Mouse (Mus musculus) forebrain, embryonic 14.5 days (tissue): ENCODE results near the gene Dner. TPM values are rescaled to one million over a fixed set of nuclear protein-coding genes. Genes with fewer than 3 reads are reported as not detected.

Experiments used
- ATAC-seq: fragments of 200-750 bp; cut with Nextera tagmentation; 2 replicates; pipeline ENCODE4 v1.8.0; 2017; ENCODE audit warnings: mild to moderate bottlenecking, moderate library complexity
- DNase-seq: peaks from one replicate; pipeline ENCODE4 v3.0.0-alpha.2; 2015; ENCODE audit warnings: low spot score
- H3K27ac ChIP-seq: fragments of 300-500 bp; sonication (generic); 2 replicates; pipeline ENCODE4 v1.5.1; 2014; ENCODE audit warnings: low read depth, mild to moderate bottlenecking, control low read depth, low read length, moderate library complexity
- H3K27me3 ChIP-seq: fragments of 300-500 bp; sonication (generic); replicated peaks from 2 replicates; pipeline ENCODE4 v1.6.1; 2014; ENCODE audit warnings: low read length, control low read depth, mixed read lengths; ENCODE audit not compliant: control insufficient read depth, insufficient read depth
- H3K36me3 ChIP-seq: fragments of 300-500 bp; sonication (generic); 2 replicates; pipeline ENCODE4 v1.6.1; 2014; ENCODE audit warnings: low read length, control low read depth; ENCODE audit not compliant: control insufficient read depth, insufficient read depth
- H3K4me1 ChIP-seq: fragments of 300-500 bp; sonication (generic); 2 replicates; pipeline ENCODE4 v1.6.1; 2014; ENCODE audit warnings: antibody characterized with exemption, low read length, control low read depth; ENCODE audit not compliant: control insufficient read depth, insufficient read depth
- H3K4me2 ChIP-seq: fragments of 300-500 bp; sonication (generic); 2 replicates; pipeline ENCODE4 v1.6.1; 2014; ENCODE audit warnings: mild to moderate bottlenecking, control low read depth, low read length
- H3K4me3 ChIP-seq: fragments of 300-500 bp; sonication (generic); 2 replicates; pipeline ENCODE4 v1.5.1; 2014; ENCODE audit warnings: low read depth, low read length, control low read depth
- H3K9ac ChIP-seq: fragments of 300-500 bp; sonication (generic); 2 replicates; pipeline ENCODE4 v1.6.1; 2014; ENCODE audit warnings: mild to moderate bottlenecking, low read length, control low read depth, moderate library complexity
- H3K9me3 ChIP-seq: fragments of 300-500 bp; sonication (generic); replicated peaks from 2 replicates; pipeline ENCODE4 v1.6.1; 2016; ENCODE audit warnings: low read length, control low read depth, mixed read lengths; ENCODE audit not compliant: control insufficient read depth
- WGBS: fragments of 180-500 bp; shearing (Covaris S2); extraction: QIAGEN DNeasy Blood & Tissue Kit; methylation state at CpG from one replicate; pipeline ENCODE4 v1.1.7; 2014; 5-methylcytosine and 5-hydroxymethylcytosine counted together
- polyA plus RNA-seq: library from polyadenylated mRNA; unstranded; fragments of >200 nt; fragmentation: Nextera tagmentation; extraction: Ambion mirVana; gene quantifications from 2 replicates; pipeline ENCODE4 v1.2.1, GENCODE M21; 2014

Dner gene
- polyA plus RNA-seq, 1 experiment from 2014 or later, result 103 TPM

DNA sequence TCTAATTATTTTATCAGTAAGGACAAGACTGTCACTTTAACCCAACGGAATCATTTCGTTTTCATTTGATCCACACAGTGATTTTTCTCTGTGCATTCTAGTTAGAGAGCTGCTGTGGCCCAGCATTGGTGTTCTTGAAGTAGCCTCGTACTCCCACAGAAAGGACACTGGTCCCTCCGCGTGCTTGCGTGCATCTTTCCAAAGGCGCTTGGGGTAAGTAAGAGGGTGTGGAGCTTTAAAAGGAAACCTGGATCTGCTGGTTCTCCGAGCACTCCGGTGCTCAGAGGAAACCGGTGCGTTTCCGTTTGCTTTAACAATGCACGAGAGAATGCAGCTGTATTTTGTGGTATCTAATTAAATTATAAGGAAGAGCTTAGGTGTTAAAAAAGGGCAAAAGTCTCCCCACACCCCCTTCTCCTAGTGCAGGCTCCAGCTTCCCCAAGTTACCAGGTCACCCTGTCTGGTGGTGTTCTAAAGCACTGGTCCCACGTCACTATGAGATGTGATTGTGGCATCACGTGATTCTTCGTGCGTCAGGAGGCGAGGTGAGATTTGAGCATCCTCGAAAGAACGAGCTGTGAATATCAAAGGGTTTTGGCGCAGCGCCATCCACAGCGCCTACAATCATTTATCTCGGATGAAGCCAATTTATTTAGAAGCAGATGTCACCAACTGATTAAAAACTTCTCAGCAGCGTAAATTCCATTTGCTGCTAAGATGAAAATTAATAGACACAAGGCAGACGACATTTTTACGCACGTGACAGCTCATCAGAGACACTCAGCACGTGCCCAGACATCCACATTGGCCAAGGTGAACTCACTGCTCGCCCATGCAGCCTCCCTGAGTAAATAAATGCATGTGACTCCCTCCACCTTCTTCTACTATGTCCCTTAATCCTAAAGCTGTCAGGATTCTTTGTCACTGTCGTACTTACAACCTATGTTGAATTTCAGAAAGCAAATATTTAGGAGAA, 14.1 kb upstream of the Dner start:
- peak; percentile 94 for ATAC-seq
- peak overlapping the region; percentile 56 for H3K9ac ChIP-seq
- WGBS, result 15% methylated on average over 31 of the region's 31 CpGs
- DNase-seq, result peak; percentile 95
- H3K27me3 ChIP-seq, result no peaks in the 10 kb centered on the region
- peak overlapping the region; percentile 24 for H3K4me3 ChIP-seq
- H3K9me3 ChIP-seq, result no peaks in the 10 kb centered on the region
- 0 out of 2 replicates have a peak, but pooled peaks cover 3% of the 10 kb centered on the region for H3K4me1 ChIP-seq
- H3K36me3 ChIP-seq, result no peaks in the 10 kb centered on the region
- peak overlapping the region; percentile 63 for H3K4me2 ChIP-seq
- H3K27ac ChIP-seq, result peak overlapping the region; percentile 90

DNA sequence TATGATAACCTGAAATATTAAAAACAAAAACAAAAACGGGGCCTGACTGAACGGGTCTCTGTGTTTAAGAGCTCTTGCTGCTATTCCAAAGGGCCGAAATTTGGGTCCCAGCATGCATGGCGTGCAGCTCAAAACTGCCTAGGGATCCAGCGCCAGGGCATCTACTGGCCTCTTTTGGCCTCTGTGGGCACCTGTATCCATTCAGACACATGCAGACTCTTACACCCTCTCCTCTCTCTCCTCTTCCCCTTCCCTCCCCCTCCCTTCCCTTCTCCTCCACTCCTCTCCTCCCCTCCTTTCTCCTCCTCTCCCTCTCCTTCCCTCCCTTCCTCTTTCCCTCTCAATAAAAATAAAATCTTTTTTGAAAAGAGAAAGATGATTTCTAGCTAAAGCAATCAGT, 13.4 kb upstream of the Dner start:
- Histone ChIP-seq H3K4me1 (0 out of 2 replicates have a peak, but pooled peaks cover 3% of the 10 kb centered on the region), H3K9me3 (no peaks in the 10 kb centered on the region), H3K36me3 (no peaks in the 10 kb centered on the region), H3K4me3 (peak overlapping the region; percentile 24), H3K9ac (peak overlapping the region; percentile 22; the same call in 1 of the 2 replicates), H3K4me2 (peak overlapping the region; percentile 63), H3K27me3 (no peaks in the 10 kb centered on the region), H3K27ac (no peak overlapping the region)
- 23% methylated on average over 5 of the region's 5 CpGs for WGBS
- ATAC-seq (peak; percentile 47), DNase-seq (peak; percentile 46)

DNA sequence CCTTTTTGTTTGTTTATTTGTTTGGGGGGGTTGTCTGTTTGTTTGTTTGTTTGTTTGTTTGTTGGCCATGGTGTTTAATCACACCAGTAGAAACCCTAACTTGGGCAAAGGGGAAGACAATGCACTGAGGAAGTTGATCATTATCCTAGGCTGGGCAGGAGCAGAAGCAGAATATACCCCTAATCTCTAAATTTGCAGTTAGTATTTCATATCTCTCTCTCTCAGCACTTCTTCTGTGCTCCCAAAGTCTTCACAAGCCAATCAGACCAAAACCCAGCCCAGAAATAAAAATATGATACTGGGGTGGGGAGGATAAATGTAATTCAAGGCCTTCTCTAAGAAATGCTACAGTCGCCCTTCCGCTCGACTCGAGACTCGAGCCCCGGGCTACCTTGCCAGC, 4.2 kb upstream of the Dner start:
- DNase-seq (no peak), ATAC-seq (no peak)
- Histone ChIP-seq H3K4me1 (no peaks in the 10 kb centered on the region), H3K36me3 (no peaks in the 10 kb centered on the region), H3K4me2 (no peak overlapping the region), H3K9ac (no peak overlapping the region), H3K4me3 (no peak overlapping the region), H3K27ac (no peak overlapping the region), H3K9me3 (no peaks in the 10 kb centered on the region), H3K27me3 (no peaks in the 10 kb centered on the region)
- 97% methylated on average over 6 of the region's 6 CpGs for WGBS

DNA sequence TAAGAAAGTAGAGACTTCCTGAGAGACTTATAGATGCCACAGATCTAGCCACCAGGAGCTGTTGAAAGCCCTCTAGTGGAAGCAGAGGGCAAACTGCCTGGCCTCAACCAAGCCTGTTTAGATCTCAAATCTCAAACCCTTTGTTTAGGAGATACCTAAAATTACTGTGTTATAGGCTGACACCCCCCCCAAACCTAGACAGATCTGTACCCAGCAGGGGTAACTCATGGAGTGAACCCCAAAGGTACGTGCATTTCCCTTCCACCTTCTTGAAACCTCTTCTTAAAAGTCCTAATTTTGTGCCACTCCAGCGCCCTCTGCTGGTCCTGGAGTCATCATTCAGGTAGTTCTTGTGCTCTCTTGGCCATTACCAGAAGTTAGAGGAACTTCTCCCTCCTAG, 1.1 kb upstream of the Dner start:
- H3K27ac ChIP-seq, result no peak overlapping the region
- 0 out of 2 replicates have a peak overlapping the region, but pooled peaks have one; percentile 22 for H3K4me2 ChIP-seq
- no peak overlapping the region for H3K9ac ChIP-seq
- DNase-seq (peak; percentile 93), ATAC-seq (peak; percentile 24)
- H3K36me3 ChIP-seq, result no peaks in the 10 kb centered on the region
- no peaks in the 10 kb centered on the region for H3K9me3 ChIP-seq
- WGBS, result 0% methylated on average over 2 of the region's 2 CpGs
- peaks cover 5% of the 10 kb centered on the region; the same call in 1 of the 2 replicates for H3K4me1 ChIP-seq
- H3K27me3 ChIP-seq, result no peaks in the 10 kb centered on the region
- H3K4me3 ChIP-seq, result no peak overlapping the region

DNA sequence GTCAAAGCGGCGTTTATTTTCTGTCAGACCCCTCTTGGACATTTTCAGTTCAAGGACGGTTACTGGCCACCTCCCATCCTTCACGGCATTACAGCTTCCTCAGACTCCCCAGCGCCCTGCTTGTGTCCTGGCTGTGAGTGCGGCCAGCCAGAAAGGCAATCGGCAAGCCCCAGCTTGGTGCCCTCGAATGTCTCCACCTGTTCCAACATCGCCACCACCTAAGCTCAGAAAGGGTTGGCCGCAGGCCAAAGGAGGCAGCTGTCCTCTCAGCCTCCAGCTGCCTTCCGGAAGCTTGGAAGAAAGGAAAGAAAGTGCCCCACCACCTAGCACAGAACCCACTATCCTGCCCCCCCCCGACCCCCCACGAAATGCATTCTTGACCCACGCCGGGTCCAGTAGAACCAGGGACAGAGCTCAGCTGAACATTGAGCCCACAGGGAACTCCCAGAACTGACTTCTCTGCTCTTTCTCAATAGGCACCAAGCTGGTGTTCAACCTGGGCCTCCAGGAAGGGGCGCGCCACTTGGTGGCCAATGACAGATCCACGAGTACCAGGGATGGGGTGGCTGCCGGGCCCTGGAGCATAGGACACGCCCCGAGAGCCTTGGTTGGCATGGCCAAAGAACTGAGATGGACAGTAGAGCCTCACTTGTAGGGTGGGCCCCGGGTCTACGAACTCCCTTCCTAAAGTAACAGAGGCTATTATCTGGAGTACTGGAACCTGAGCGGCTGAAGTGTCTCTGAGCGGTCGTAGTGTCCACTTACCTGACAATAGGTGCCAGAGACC, 1.1 kb downstream of the Dner start:
- DNase-seq (peak; percentile 73), ATAC-seq (peak; percentile 61)
- H3K4me2 ChIP-seq, result peak overlapping the region; percentile 82
- H3K27me3 ChIP-seq, result no peaks in the 10 kb centered on the region
- peak overlapping the region; percentile 89 for H3K9ac ChIP-seq
- whole genome bisulfite sequencing, result 6% methylated on average over 26 of the region's 26 CpGs
- peaks cover 5% of the 10 kb centered on the region; the same call in 1 of the 2 replicates for H3K4me1 ChIP-seq
- peak overlapping the region; percentile 83 for H3K4me3 ChIP-seq
- H3K27ac ChIP-seq, result peak overlapping the region; percentile 90
- no peaks in the 10 kb centered on the region for H3K9me3 ChIP-seq
- H3K36me3 ChIP-seq, result no peaks in the 10 kb centered on the region

DNA sequence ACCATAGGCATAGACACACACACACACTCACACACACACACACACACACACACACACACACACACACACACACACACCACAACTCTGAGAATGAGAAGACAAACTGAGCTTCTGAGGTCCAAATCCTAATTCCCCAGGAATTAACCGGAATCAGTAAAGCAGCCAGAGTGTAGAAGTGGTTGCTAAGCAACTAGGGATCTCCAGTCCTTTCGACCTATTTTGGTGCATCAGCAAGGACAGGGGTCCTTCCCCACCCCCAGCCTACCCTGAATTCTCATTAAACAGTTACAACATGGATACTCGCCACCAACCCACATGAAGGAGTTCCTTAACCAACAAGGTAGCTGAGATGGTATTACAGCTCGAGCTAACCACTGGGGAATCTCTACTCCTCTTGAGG, 18.1 kb downstream of the Dner start:
- Histone ChIP-seq H3K9me3 (no peaks in the 10 kb centered on the region), H3K27me3 (no peaks in the 10 kb centered on the region), H3K27ac (no peak overlapping the region), H3K4me2 (no peak overlapping the region), H3K4me1 (no peaks in the 10 kb centered on the region), H3K4me3 (no peak overlapping the region), H3K9ac (no peak overlapping the region), H3K36me3 (no peaks in the 10 kb centered on the region)
- 53% methylated on average over 4 of the region's 4 CpGs for WGBS
- no peak for DNase-seq
- no peak for ATAC-seq

DNA sequence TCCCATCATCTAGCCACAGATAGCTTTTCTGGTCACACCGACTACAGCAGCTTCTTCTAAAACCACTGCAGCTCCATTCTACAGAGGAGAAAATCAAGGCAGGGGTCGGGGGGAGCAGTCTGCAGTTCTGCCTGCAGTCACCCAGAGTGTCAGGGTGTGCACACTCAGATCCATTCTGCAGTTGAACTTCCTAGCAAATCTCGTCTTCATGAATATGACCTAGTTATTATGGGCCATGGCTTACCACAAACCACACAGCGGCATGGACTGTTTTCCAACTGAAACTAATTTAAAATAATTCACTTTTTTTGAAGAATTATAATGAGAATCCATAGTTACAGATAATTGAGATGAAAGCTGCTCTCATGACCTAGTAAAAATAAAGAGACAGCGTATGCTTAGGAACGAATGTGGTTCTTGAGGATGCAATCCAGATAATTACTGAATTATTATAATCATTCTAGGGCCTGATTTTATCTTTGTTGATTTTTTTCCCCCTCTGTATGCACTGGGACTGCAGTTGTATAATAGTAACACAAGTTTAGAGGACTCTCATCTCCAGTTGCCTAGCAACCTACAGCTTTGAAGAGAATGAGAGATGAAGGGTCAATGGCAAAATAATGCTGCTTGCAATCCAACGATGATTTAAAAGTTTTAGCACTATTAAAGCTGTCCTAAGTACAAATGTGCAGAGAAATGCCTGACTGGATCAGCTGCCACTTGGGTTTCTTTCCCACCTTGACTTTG, 27.7 kb downstream of the Dner start:
- no peak overlapping the region for H3K4me2 ChIP-seq
- H3K36me3 ChIP-seq, result no peaks in the 10 kb centered on the region
- H3K4me1 ChIP-seq, result no peaks in the 10 kb centered on the region
- DNase-seq (peak; percentile 41), ATAC-seq (peak; percentile 50; the same call in 1 of the 2 replicates)
- 74% methylated on average over 7 of the region's 7 CpGs for WGBS
- H3K27me3 ChIP-seq, result no peaks in the 10 kb centered on the region
- H3K27ac ChIP-seq, result no peak overlapping the region
- H3K4me3 ChIP-seq, result no peak overlapping the region
- no peaks in the 10 kb centered on the region for H3K9me3 ChIP-seq
- H3K9ac ChIP-seq, result no peak overlapping the region

DNA sequence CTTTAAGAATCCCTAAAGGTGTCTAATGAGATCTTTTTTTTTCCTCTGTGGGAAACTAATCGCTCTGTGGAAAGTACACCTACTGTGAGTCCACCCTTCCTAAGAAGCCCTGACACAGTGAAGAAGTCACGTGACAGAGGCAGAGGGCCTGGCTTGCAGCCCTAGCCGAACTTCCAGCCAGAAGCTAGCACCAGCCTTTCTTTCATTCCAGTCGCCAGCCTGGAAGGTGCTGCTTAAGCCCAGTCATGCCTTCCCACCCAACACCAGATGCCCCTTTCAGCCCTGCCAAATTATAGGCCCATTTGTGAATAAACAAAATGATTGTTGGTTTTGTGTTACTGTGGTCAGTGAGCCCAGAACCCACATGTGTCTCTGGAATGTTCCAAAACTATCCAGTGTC, 28.4 kb downstream of the Dner start:
- no peaks in the 10 kb centered on the region for H3K9me3 ChIP-seq
- no peak overlapping the region for H3K9ac ChIP-seq
- DNase-seq (no peak), ATAC-seq (no peak)
- H3K4me3 ChIP-seq, result no peak overlapping the region
- no peaks in the 10 kb centered on the region for H3K27me3 ChIP-seq
- H3K4me1 ChIP-seq, result no peaks in the 10 kb centered on the region
- H3K4me2 ChIP-seq, result no peak overlapping the region
- H3K36me3 ChIP-seq, result no peaks in the 10 kb centered on the region
- no peak overlapping the region for H3K27ac ChIP-seq
- WGBS, result 72% methylated on average over 4 of the region's 4 CpGs
